Mouse (Mus musculus) liver, postnatal 0 days (tissue): ENCODE data around the gene Epn3.

Experiments
- CTCF ChIP-seq: sonication (generic); IDR thresholded peaks from 2 replicates; pipeline ENCODE4 v1.5.1; 2016; ENCODE audit warnings: antibody characterized with exemption, low read depth
- EP300 ChIP-seq: IDR thresholded peaks from 2 replicates; pipeline ENCODE4 v1.6.1; 2016; ENCODE audit warnings: antibody characterized with exemption, low read depth, mild to moderate bottlenecking

- TF ChIP-seq CTCF (peak; percentile 86), EP300 (no peak)
These were observed 44.2 kb upstream of the Epn3 start for GRCm38 (mm10) chr11:94543932-94544331.
